Mouse (Mus musculus) CH12F3 (cell line): ENCODE data around the gene Fuca1.
"Not testable (repeated sequence)": the region's sequence is repeated elsewhere in the genome, so short reads cannot be mapped to it uniquely, and the experiment has no call there.

Experiments used
- in situ Hi-C: fragments of 300-500 bp; cut with MboI; formaldehyde crosslinking; loops from 2 replicates; pipeline ENCODE4 v1.14.3; 2020; ENCODE audit warnings: low sequenced_read_pairs

Fuca1 gene

GRCm38 (mm10) chr4:135972556-135972906 lies 52.0 kb downstream of the Fuca1 start, which contains the start of gene Lypla2:
Gene Lypla2, minus strand, starts transcription at chr4:135972626.
- in situ Hi-C loops = no loop called here

DNA sequence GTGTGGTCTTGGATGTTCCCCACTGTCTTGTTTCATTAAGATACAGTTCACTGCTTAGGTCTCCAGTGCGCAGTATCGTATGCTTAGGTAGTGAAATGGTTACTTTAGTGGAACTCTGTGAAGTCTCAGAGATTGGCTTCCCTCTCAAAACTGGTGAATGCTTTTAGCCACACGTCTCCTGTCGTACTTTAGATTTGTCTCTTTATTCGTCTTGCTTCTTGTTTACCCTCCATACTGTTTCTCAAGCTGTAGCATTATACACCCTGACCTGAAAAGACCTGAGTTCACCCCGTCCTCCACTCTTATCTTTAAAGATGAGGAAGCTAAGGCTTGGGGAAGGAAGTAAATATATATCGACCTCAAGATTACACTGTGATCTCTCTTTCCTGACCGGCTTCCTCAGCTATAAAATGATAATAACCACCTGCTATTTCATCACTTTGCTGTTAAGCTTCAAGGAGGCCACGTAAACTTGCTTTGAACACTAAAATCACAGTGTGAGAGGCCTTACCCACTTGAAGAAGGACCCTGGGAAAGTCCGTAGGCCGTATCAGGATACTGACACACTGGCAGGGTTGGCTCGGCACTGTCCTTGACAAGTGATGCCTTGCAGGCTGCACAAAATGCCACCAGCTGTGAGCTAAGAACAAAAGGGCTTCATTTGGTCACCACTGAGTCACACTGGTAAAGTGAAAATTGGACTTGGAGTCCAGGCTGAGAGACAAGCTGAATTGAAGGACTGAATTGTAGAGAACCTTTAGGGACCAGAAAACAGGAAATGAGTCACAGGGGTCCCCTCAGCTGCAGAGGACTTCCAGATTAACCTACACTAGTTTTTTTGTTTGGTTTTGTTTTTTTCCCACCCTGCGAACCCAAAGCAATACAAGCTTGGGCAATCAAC lies 52.6 kb downstream of the Fuca1 start:
- in situ Hi-C loops = no loop called here

DNA sequence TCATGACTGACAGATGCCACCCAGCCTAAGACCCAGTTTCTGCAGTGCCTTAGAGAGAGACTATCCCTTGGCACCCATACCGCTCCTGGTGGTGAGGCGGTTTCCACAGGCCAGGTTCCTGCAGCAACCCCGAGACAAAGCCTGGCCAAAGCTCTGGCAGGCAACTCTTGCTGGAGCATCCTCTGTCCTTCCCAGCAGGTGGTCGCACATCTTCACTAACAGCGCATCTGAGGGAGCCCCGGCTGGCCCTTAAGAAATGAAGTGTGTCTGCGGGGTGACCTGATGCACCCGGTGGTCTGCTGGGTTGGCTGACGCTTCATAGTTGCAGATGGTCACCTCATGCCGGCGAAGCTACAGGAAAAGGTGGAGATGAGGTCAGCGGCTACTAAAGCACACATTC lies 55.6 kb downstream of the Fuca1 start:
- in situ Hi-C loops = no loop called here

DNA sequence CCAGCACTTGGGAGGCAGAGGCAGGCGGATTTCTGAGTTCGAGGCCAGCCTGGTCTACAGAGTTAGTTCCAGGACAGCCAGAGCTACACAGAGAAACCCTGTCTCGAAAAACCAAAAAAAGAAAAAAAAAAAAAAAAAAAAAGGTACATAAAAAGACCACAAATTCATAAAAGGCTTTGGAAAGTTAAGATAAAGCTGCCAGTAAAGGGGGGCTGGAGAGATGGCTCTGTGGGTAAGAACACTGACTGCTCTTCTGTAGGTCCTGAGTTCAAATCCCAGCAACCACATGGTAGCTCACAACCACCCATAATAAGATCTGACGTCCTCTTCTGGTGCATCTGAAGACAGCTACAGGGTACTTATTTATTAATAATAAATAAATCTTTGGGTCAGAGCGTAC lies 59.7 kb downstream of the Fuca1 start:
- in situ Hi-C loops = not testable (repeated sequence)

DNA sequence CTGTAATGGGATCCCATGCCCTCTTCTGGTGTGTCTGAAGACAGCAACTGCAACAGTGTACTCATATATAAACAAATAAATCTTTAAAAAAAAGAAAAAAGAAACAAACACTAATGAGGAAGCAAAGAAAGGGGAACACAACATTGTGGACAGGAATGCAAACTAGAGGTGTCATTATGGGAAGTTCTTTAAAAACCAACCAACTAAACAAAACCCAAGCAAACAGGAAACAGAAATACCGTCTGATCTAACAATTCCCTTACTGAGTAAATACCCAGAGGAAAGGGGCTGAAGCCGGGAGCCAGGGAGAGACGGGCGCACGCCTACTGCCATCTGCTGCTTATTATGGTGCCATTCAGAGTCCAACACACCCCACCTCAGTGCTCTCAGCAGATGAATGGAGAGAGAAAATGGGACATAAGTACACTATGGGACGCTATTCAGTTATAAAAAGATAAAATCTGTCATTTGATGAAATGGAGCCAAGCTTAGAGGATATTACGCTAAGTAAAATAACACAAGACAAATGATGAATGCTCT lies 61.1 kb downstream of the Fuca1 start:
- in situ Hi-C loops = no loop called here

DNA sequence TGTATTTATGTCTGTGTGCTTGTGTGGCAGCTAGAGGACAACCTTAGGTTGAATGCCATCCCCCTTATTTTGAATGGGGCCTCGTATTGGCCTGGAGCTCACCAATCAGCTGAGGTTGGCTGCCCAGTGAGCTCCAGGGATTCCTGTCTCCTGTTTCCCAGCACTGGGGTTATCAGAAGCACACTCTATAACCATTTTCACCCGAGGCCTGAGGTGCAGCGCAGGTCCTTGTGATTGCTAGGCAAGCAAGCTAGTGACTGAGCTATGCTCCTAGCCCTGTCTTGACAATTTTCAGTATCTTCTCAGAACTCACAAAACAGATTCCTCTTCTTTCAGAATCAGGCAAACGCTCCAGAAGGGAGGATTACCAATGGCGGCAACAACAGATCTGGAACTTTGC lies 64.0 kb downstream of the Fuca1 start:
- in situ Hi-C loops = no loop called here

DNA sequence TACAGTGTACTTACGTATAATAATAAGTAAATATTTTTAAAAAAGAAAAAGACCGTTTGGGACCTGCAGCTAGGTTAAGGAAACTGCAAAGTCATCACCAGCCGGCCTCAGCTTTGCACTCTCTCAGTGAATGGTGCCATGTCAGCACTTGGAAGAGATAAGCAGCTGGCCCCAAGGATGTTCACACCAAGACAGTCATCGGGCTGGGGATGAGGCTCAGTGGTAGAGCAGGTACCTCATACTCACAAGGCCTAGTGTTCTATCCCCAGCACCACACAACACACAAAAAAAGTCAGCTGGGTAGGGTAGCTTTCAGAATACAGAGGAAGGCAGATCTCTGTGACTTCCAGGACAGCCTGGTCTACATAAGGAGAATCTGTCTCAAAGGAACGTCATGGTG lies 64.7 kb downstream of the Fuca1 start:
- in situ Hi-C loops = no loop called here

- in situ Hi-C loops = no loop called here
These were observed 65.2 kb downstream of the Fuca1 start for GRCm38 (mm10) chr4:135985769-135986168.

DNA sequence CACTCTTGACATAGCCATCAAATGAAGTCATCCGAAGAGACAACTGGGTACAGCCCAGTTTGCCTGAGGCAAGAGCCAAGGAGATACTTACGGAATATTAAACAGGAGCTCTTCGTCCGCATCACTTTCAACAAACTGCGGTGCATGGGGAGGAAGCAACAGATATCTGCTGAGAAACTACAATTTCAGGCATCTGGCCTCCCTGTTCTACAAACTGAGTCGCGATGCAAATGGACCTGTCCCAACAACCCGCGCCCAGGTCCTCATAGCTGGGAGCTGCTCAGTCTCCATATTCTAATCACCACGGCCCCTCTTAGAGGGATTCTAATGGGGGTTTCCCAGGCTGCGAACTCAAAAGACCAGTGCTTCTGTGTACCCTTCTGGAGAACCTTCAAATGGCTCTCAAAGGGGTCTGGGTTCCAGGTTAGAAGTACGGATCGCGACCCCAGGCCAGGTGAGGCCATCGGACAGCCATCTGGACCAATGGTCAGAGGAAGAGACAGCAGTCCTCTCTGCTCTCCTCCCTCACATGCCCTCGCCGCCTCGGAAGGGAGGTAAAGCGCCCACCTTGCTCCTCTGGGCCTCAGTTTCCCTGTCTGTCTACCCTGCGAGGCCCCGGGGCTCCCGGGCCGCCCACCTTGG lies 65.9 kb downstream of the Fuca1 start:
- in situ Hi-C loops = no loop called here

DNA sequence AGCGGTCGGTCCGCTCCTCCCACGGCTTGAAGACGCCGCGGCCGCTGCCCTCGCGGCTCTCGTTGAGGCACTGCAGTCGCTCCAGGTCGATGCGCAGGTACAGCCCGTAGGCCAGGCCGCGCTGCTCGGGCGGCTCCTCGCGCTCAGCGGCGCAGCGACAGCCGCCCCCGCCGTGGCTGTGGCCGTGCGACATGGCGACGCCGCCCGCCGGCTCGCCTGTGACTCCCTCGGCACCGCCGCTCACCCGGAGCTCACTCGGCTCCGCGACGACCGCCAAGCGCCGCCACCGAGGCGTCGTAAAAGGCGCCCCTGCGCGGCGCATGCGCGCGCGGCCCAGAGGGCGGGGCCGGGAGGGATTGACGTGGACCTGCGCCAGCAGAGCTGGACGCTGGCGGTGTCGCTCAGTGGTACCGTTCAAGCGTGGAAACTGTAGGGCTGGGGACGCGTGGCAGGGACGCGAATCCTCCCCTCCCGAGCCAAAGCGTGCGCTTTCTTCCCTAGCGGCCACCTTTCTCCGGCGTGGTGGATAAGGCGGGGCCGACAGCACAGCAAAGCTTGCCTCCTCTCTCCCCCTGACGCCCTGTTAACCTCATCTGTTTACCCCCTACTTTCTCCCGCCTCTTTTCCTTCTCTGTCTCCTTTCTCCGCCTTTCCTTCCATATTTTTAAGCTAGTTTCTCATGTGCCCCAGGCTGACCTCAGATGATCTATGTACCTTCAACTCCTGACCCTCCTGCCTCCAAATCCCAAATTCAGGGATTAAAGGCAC lies 66.6 kb downstream of the Fuca1 start, which contains the start of gene Pithd1:
TSS of gene Pithd1 (minus strand) at position 322 of the 768 bp plus-strand sequence.
- in situ Hi-C loops = no loop called here

DNA sequence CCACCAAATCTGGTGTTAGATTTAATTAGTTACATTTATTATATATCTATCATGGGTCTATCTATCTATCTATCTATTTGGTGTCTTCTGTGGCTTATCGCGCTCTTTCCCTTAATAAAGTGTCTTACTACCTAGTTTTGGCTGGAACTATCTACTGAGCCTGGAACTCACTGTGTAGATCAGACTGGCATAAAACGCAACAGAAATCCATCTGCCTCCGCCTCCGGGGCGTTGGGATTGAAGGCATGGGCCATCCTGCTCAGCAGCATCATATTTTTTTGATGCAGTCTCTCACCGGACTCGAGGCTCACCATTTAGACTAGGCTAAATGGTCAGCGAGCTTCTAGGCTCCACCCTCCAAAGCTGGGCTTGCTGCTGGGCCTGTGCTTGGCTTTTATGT lies 67.2 kb downstream of the Fuca1 start:
- in situ Hi-C loops = no loop called here
